Mouse (Mus musculus) brain, embryonic 18.5 days (tissue): Measurements from ENCODE around the gene Mypn.

Source experiments
- DNase-seq: peaks from one replicate; pipeline ENCODE4 v3.0.0-alpha.2; 2012; ENCODE audit warnings: low read depth, low spot score

The Mypn gene

GRCm38 (mm10) chr10:63113716-63114360 is 89.9 kb downstream of the Mypn start:
- DNase-seq, result no peak

- DNase-seq, result no peak
These were observed 90.6 kb downstream of the Mypn start for GRCm38 (mm10) chr10:63113027-63113604.

GRCm38 (mm10) chr10:63100657-63101056 is 103.1 kb downstream of the Mypn start:
- DNase-seq, result no peak

GRCm38 (mm10) chr10:63099941-63100562 is 103.7 kb downstream of the Mypn start:
- DNase-seq, result no peak

GRCm38 (mm10) chr10:63099521-63099920 is 104.2 kb downstream of the Mypn start, which contains the start of gene Atoh7:
Gene Atoh7 (plus strand): TSS chr10:63099651.
- DNase-seq, result no peak

GRCm38 (mm10) chr10:63098191-63098590 is 105.6 kb downstream of the Mypn start:
- no peak for DNase-seq

- no peak for DNase-seq
These were observed 107.0 kb downstream of the Mypn start for GRCm38 (mm10) chr10:63096757-63097156.

- no peak for DNase-seq
These were observed 110.9 kb downstream of the Mypn start for GRCm38 (mm10) chr10:63092616-63093550.

GRCm38 (mm10) chr10:63091915-63092314 is 111.8 kb downstream of the Mypn start:
- no peak for DNase-seq

- no peak for DNase-seq
These were observed 113.8 kb downstream of the Mypn start for GRCm38 (mm10) chr10:63089758-63090571.

GRCm38 (mm10) chr10:63089103-63089757 is 114.5 kb downstream of the Mypn start:
- no peak for DNase-seq

- no peak for DNase-seq
These were observed 117.4 kb downstream of the Mypn start for GRCm38 (mm10) chr10:63086304-63086703.

GRCm38 (mm10) chr10:63065988-63066387 is 137.8 kb downstream of the Mypn start:
- peak; percentile 57 for DNase-seq
